Mouse (Mus musculus) intestine, postnatal 0 days (tissue): Measurements from ENCODE around the gene Hint1. TPM values are rescaled to one million over a fixed set of nuclear protein-coding genes. Genes with fewer than 3 reads are reported as not detected.
A peak's percentile ranks its signal among the peaks of the same experiment; 100 is the strongest.
"Not testable (repeated sequence)": the region's sequence is repeated elsewhere in the genome, so short reads cannot be mapped to it uniquely, and the experiment has no call there.

ENCODE experiments used
- ATAC-seq: fragments of 200-750 bp; cut with Nextera tagmentation; 2 replicates; pipeline ENCODE4 v1.8.0; 2017; ENCODE audit warnings: mild to moderate bottlenecking, moderate TSS enrichment, moderate library complexity
- H3K27ac ChIP-seq: fragments of 300-500 bp; sonication (generic); 2 replicates; pipeline ENCODE4 v1.5.1; 2014; ENCODE audit warnings: mild to moderate bottlenecking, low read depth, low read length, moderate library complexity
- H3K27me3 ChIP-seq: fragments of 300-500 bp; sonication (generic); replicated peaks from 2 replicates; pipeline ENCODE4 v1.6.1; 2014; ENCODE audit warnings: low read length, mixed read lengths; ENCODE audit not compliant: control insufficient read depth, insufficient read depth
- H3K36me3 ChIP-seq: fragments of 300-500 bp; sonication (generic); 2 replicates; pipeline ENCODE4 v1.6.1; 2014; ENCODE audit warnings: mild to moderate bottlenecking, moderate library complexity; ENCODE audit not compliant: control insufficient read depth, insufficient read depth
- H3K4me1 ChIP-seq: fragments of 300-500 bp; sonication (generic); replicated peaks from 2 replicates; pipeline ENCODE4 v1.6.1; 2014; ENCODE audit warnings: antibody characterized with exemption, low read length, mixed read lengths; ENCODE audit not compliant: control insufficient read depth, insufficient read depth
- H3K4me2 ChIP-seq: fragments of 300-500 bp; sonication (generic); replicated peaks from 2 replicates; pipeline ENCODE4 v1.6.1; 2014; ENCODE audit warnings: low read depth, mild to moderate bottlenecking, moderate library complexity
- H3K4me3 ChIP-seq: fragments of 300-500 bp; sonication (generic); 2 replicates; pipeline ENCODE4 v1.5.1; 2014; ENCODE audit warnings: low read depth, low read length
- H3K9ac ChIP-seq: fragments of 300-500 bp; sonication (generic); 2 replicates; pipeline ENCODE4 v1.6.1; 2014; ENCODE audit warnings: mild to moderate bottlenecking, low read depth, low read length
- H3K9me3 ChIP-seq: fragments of 300-500 bp; sonication (generic); 2 replicates; pipeline ENCODE4 v1.6.1; 2016; ENCODE audit warnings: mixed run types; ENCODE audit not compliant: control insufficient read depth
- CTCF ChIP-seq: sonication (generic); IDR thresholded peaks from 2 replicates; pipeline ENCODE4 v1.5.1; 2016; ENCODE audit warnings: low read depth, mild to moderate bottlenecking, control low read depth, antibody characterized with exemption, moderate library complexity
- WGBS: fragments of 180-500 bp; shearing (Covaris S2); extraction: QIAGEN DNeasy Blood & Tissue Kit; methylation state at CpG from one replicate; pipeline ENCODE4 v1.1.7; 2014; 5-methylcytosine and 5-hydroxymethylcytosine counted together
- polyA plus RNA-seq: library from polyadenylated mRNA; unstranded; fragments of >200 nt; fragmentation: Nextera tagmentation; extraction: Ambion mirVana; gene quantifications from 2 replicates; pipeline ENCODE4 v1.2.1, GENCODE M21; 2015

The Hint1 gene
- polyA plus RNA-seq, 1 experiment from 2014 or later: 1,016 TPM

DNA sequence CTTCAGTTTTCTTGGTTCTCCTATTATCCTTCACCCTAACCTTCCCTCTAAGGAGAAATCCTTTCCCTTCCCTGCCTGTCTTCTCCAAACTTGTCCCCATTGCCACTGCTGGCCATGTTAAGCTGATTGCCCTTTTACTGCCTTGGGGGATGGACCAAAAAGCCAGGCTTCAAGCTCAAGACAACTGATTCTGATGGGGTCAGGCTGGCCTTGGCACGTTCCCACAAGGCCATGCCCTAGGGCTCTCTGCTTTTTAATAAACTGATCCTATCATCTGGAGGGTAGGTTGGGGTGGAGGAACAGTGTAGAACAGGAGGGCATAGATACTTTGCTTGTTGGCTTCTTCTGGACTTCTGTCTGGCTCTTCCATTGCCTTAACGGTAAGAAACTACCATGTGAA, 19.2 kb downstream of the Hint1 start:
- Histone ChIP-seq H3K9me3 (no peaks in the 10 kb centered on the region), H3K9ac (no peak overlapping the region), H3K4me3 (no peak overlapping the region), H3K36me3 (no peaks in the 10 kb centered on the region), H3K27ac (peak overlapping the region; percentile 61), H3K4me2 (no peak overlapping the region), H3K4me1 (no peaks in the 10 kb centered on the region), H3K27me3 (no peaks in the 10 kb centered on the region)
- WGBS: 85% methylated on average over 2 of the region's 2 CpGs
- TF ChIP-seq CTCF: no peak
- ATAC-seq: no peak

DNA sequence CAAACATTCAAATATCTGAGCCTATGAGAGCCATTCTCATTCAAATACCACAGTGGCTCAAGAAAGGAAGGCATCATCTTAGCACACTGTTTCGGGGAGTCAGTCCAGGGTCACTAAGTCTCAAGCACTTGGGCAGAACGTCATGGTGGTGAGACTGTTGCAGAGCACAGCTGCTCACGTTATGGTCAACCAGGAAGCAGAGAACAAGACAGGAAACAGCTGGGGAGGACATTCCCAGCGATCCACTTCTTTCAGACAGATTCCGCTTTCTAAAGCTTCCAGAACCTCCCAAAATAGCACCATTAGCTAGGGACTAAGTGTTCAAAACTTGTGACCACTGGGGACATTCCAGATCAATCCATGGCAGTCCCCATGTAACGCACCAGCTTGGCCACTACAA, 21.7 kb downstream of the Hint1 start:
- H3K36me3 ChIP-seq: no peaks in the 10 kb centered on the region
- ATAC-seq: no peak
- no peak overlapping the region for H3K4me3 ChIP-seq
- no peaks in the 10 kb centered on the region for H3K4me1 ChIP-seq
- H3K27me3 ChIP-seq: no peaks in the 10 kb centered on the region
- no peak for TF ChIP-seq CTCF
- H3K27ac ChIP-seq: no peak overlapping the region
- H3K9me3 ChIP-seq: no peaks in the 10 kb centered on the region
- no peak overlapping the region for H3K9ac ChIP-seq
- WGBS: 60% methylated on average over 6 of the region's 6 CpGs
- no peak overlapping the region for H3K4me2 ChIP-seq

DNA sequence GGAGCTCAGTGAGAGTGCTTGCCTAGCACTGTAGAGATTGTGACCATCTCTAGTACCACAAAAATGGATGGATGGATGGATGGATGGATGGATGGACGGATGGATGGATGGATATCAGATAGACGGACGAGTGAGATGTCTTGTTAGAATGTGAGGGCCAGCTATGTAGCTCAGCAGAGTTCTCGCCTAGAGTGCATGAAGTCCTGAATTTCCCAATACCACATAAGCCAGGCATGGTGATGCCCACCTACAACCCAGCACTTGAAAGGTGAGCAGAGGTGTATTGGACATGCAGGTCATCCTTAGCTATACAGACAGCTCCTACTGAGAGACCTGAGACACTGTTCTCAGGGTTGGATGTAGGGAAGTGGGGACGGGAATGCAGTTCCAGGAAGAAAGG, 25.2 kb downstream of the Hint1 start:
- no peak for TF ChIP-seq CTCF
- no peak overlapping the region for H3K4me2 ChIP-seq
- 91% methylated on average over 5 of the region's 5 CpGs for WGBS

DNA sequence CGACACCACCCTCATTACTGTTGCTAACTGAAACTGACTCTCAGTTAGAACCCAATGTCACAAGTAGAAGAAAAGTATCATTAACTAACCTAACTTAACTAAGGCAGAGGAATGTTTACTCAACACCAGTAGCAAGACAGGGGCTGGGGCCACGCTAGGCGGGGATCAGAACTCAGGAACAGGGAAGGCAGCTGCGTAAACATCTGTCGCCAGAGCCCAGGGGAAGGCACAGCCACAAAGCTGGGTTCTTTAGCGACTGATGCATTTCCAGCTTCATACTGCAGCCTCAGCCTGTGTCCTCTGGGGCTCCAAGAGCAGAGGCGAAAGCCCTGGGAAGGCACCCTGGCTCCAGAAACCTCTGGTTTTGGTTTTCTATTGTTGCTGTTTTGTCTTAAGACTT, 25.9 kb downstream of the Hint1 start:
- H3K4me2 ChIP-seq: no peak overlapping the region
- no peak for ATAC-seq
- H3K4me1 ChIP-seq: no peaks in the 10 kb centered on the region
- H3K36me3 ChIP-seq: no peaks in the 10 kb centered on the region
- no peak overlapping the region for H3K4me3 ChIP-seq
- WGBS: 40% methylated on average over 7 of the region's 7 CpGs
- H3K9me3 ChIP-seq: no peaks in the 10 kb centered on the region
- H3K9ac ChIP-seq: no peak overlapping the region
- no peaks in the 10 kb centered on the region for H3K27me3 ChIP-seq
- no peak for TF ChIP-seq CTCF
- H3K27ac ChIP-seq: no peak overlapping the region

More for the DNA sequence above, 25.2 kb downstream of the Hint1 start:
- no peak overlapping the region for H3K9ac ChIP-seq
- no peaks in the 10 kb centered on the region for H3K27me3 ChIP-seq
- no peaks in the 10 kb centered on the region for H3K9me3 ChIP-seq
- no peak overlapping the region for H3K4me3 ChIP-seq
- no peaks in the 10 kb centered on the region for H3K4me1 ChIP-seq
- H3K36me3 ChIP-seq: no peaks in the 10 kb centered on the region
- no peak overlapping the region for H3K27ac ChIP-seq
- ATAC-seq: no peak

DNA sequence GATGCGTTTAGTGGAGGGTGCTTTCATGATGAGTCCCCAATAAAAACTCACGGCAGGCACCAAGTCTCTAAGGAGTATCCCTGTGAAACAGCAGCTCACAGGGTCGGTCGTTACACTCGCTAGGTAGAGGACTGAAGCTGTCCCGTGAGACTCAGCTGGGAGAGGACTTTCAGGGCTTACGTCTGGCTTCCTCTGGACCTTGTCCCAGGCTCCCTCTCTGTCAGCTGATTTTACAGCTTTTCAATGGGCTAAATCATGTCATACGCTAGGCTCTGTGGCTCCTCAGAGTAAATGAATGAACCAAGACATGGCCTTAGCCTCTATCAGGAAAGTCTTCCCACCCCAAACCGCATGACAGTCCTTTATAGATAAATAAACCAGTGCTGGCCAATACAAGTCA, 28.4 kb downstream of the Hint1 start:
- WGBS: 39% methylated on average over 9 of the region's 9 CpGs
- no peaks in the 10 kb centered on the region for H3K9me3 ChIP-seq
- H3K36me3 ChIP-seq: no peaks in the 10 kb centered on the region
- no peak overlapping the region for H3K9ac ChIP-seq
- peak; percentile 72 for ATAC-seq
- H3K27ac ChIP-seq: peak overlapping the region; percentile 75
- H3K4me1 ChIP-seq: no peaks in the 10 kb centered on the region
- no peak overlapping the region for H3K4me3 ChIP-seq
- H3K4me2 ChIP-seq: no peak overlapping the region
- H3K27me3 ChIP-seq: no peaks in the 10 kb centered on the region
- TF ChIP-seq CTCF: no peak

DNA sequence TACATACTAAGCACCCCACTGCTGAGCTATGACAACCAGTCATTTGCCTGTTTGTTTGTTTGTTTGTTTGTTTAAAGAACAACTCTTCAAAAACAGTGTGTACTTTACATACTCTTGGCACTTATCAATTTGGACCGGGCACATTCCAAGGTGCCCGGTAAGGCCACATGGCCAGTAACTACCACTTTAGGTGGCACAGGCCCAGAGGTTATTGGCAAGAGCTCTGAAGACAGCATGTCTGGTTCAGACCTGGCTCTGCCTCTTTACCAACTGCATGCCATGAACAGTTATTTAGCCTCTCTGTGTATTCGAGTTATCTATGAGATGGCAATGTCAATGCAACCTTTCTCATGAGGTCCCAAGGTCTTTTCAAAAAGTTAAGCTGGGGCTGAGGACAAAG, 30.5 kb downstream of the Hint1 start:
- H3K9ac ChIP-seq, H3K4me3 ChIP-seq, H3K27me3 ChIP-seq, ATAC-seq, H3K4me2 ChIP-seq, H3K36me3 ChIP-seq, H3K4me1 ChIP-seq, H3K9me3 ChIP-seq: not testable (repeated sequence)
- 73% methylated on average over 3 of the region's 3 CpGs for WGBS
- H3K27ac ChIP-seq: peak overlapping the region; percentile 41; the same call in 1 of the 2 replicates

DNA sequence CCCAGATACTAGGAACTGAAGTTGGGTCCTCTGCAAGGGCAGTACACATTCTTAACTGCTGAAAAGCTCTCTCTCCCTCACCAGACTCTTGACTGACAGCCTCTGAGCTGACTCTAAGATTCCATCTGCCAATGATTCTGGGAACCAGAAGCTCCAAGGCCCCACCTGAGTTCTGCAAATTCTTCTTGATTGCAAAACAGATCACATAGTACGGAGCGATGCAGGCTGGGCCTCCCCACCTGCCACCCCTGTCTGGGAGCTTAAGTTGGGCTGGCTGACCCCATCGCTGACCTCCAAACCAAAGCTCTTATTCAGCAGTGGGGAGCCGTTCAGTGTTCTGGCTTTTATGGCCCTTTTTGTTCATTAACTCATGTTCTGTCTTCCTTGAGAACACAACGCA, 31.3 kb downstream of the Hint1 start:
- peak; percentile 52 for ATAC-seq
- 35% methylated on average over 5 of the region's 5 CpGs for WGBS
- Histone ChIP-seq H3K9me3 (no peaks in the 10 kb centered on the region), H3K36me3 (no peaks in the 10 kb centered on the region), H3K27me3 (no peaks in the 10 kb centered on the region), H3K9ac (no peak overlapping the region), H3K4me1 (0 out of 2 replicates have a peak, but pooled peaks cover 5% of the 10 kb centered on the region), H3K27ac (peak overlapping the region; percentile 41; the same call in 1 of the 2 replicates), H3K4me3 (no peak overlapping the region), H3K4me2 (no peak overlapping the region)
- no peak for TF ChIP-seq CTCF
